Mouse (Mus musculus) kidney, embryonic 14.5 days (tissue): ENCODE measurements around the gene Rnf169. TPM values are rescaled to one million over a fixed set of nuclear protein-coding genes. Genes with fewer than 3 reads are reported as not detected.

Experiments
- ATAC-seq: fragments of 200-750 bp; cut with Nextera tagmentation; 2 replicates; pipeline ENCODE4 v1.8.0; 2017; ENCODE audit warnings: moderate number of reproducible peaks, mild to moderate bottlenecking, moderate TSS enrichment, moderate library complexity; ENCODE audit not compliant: low FRiP score, low TSS enrichment
- H3K27ac ChIP-seq: fragments of 300-500 bp; sonication (generic); 2 replicates; pipeline ENCODE4 v1.5.1; 2014; ENCODE audit warnings: low read depth, mild to moderate bottlenecking, low read length, moderate library complexity, mixed read lengths
- H3K27me3 ChIP-seq: fragments of 300-500 bp; sonication (generic); 2 replicates; pipeline ENCODE4 v1.6.1; 2014; ENCODE audit warnings: mild to moderate bottlenecking, low read length; ENCODE audit not compliant: control insufficient read depth, insufficient read depth
- H3K36me3 ChIP-seq: fragments of 300-500 bp; sonication (generic); 2 replicates; pipeline ENCODE4 v1.6.1; 2014; ENCODE audit warnings: low read length, mixed read lengths; ENCODE audit not compliant: control insufficient read depth, insufficient read depth
- H3K4me1 ChIP-seq: fragments of 300-500 bp; sonication (generic); 2 replicates; pipeline ENCODE4 v1.6.1; 2014; ENCODE audit warnings: low read length, mixed read lengths; ENCODE audit not compliant: control insufficient read depth, insufficient read depth
- H3K4me2 ChIP-seq: fragments of 300-500 bp; sonication (generic); replicated peaks from 2 replicates; pipeline ENCODE4 v1.6.1; 2014; ENCODE audit warnings: low read depth, mild to moderate bottlenecking, low read length
- H3K4me3 ChIP-seq: fragments of 300-500 bp; sonication (generic); 2 replicates; pipeline ENCODE4 v1.5.1; 2014; ENCODE audit warnings: mild to moderate bottlenecking, low read length
- H3K9ac ChIP-seq: fragments of 300-500 bp; sonication (generic); 2 replicates; pipeline ENCODE4 v1.6.1; 2014; ENCODE audit warnings: low read depth, mild to moderate bottlenecking, low read length, moderate library complexity
- H3K9me3 ChIP-seq: fragments of 300-500 bp; sonication (generic); 2 replicates; pipeline ENCODE4 v1.6.1; 2016; ENCODE audit warnings: low read length; ENCODE audit not compliant: control insufficient read depth
- WGBS: fragments of 180-500 bp; shearing (Covaris S2); extraction: QIAGEN DNeasy Blood & Tissue Kit; methylation state at CpG from one replicate; pipeline ENCODE4 v1.1.7; 2014; 5-methylcytosine and 5-hydroxymethylcytosine counted together
- polyA plus RNA-seq: library from polyadenylated mRNA; unstranded; fragments of >200 nt; fragmentation: Nextera tagmentation; extraction: Ambion mirVana; gene quantifications from 2 replicates; pipeline ENCODE4 v1.2.1, GENCODE M21; 2014

The Rnf169 gene
- polyA plus RNA-seq, 1 experiment from 2014 or later = 8.2 TPM

GRCm38 (mm10) chr7:99894478-99894877, 85.8 kb downstream of the Rnf169 start:
- no peak overlapping the region for H3K9ac ChIP-seq
- no peak overlapping the region for H3K4me2 ChIP-seq
- H3K27me3 ChIP-seq = no peaks in the 10 kb centered on the region
- H3K27ac ChIP-seq = no peak overlapping the region
- no peak overlapping the region for H3K4me3 ChIP-seq
- WGBS = 85% methylated on average over 6 of the region's 6 CpGs
- no peak for ATAC-seq
- no peaks in the 10 kb centered on the region for H3K9me3 ChIP-seq
- no peaks in the 10 kb centered on the region for H3K4me1 ChIP-seq
- no peaks in the 10 kb centered on the region for H3K36me3 ChIP-seq

GRCm38 (mm10) chr7:99893967-99894366, 86.3 kb downstream of the Rnf169 start:
- Histone ChIP-seq H3K36me3 (no peaks in the 10 kb centered on the region), H3K27ac (no peak overlapping the region), H3K4me1 (no peaks in the 10 kb centered on the region), H3K4me3 (no peak overlapping the region), H3K27me3 (no peaks in the 10 kb centered on the region), H3K4me2 (no peak overlapping the region), H3K9ac (no peak overlapping the region), H3K9me3 (no peaks in the 10 kb centered on the region)
- WGBS = 80% methylated on average over 3 of the region's 3 CpGs
- no peak for ATAC-seq

GRCm38 (mm10) chr7:99892351-99892750, 87.9 kb downstream of the Rnf169 start:
- 86% methylated on average over 2 of the region's 2 CpGs for WGBS
- no peaks in the 10 kb centered on the region for H3K9me3 ChIP-seq
- H3K36me3 ChIP-seq = no peaks in the 10 kb centered on the region
- H3K4me3 ChIP-seq = no peak overlapping the region
- H3K27me3 ChIP-seq = no peaks in the 10 kb centered on the region
- no peak for ATAC-seq
- no peak overlapping the region for H3K27ac ChIP-seq
- H3K4me1 ChIP-seq = no peaks in the 10 kb centered on the region
- H3K9ac ChIP-seq = no peak overlapping the region
- no peak overlapping the region for H3K4me2 ChIP-seq

GRCm38 (mm10) chr7:99891471-99891870, 88.8 kb downstream of the Rnf169 start:
- ATAC-seq = no peak
- WGBS = 67% methylated on average over 3 of the region's 3 CpGs

GRCm38 (mm10) chr7:99890168-99890755, 90.0 kb downstream of the Rnf169 start:
- WGBS = 61% methylated on average over 3 of the region's 3 CpGs
- H3K36me3 ChIP-seq = no peaks in the 10 kb centered on the region
- no peak overlapping the region for H3K4me2 ChIP-seq
- no peak overlapping the region for H3K27ac ChIP-seq
- H3K9ac ChIP-seq = no peak overlapping the region
- H3K4me3 ChIP-seq = no peak overlapping the region
- ATAC-seq = no peak
- no peaks in the 10 kb centered on the region for H3K4me1 ChIP-seq
- H3K9me3 ChIP-seq = no peaks in the 10 kb centered on the region
- no peaks in the 10 kb centered on the region for H3K27me3 ChIP-seq

More at GRCm38 (mm10) chr7:99891471-99891870, 88.8 kb downstream of the Rnf169 start:
- H3K27me3 ChIP-seq = no peaks in the 10 kb centered on the region
- no peak overlapping the region for H3K4me3 ChIP-seq
- no peak overlapping the region for H3K4me2 ChIP-seq
- H3K9ac ChIP-seq = no peak overlapping the region
- H3K27ac ChIP-seq = no peak overlapping the region
- H3K9me3 ChIP-seq = no peaks in the 10 kb centered on the region
- H3K4me1 ChIP-seq = no peaks in the 10 kb centered on the region
- H3K36me3 ChIP-seq = no peaks in the 10 kb centered on the region

GRCm38 (mm10) chr7:99889175-99889880, 90.9 kb downstream of the Rnf169 start:
- Histone ChIP-seq H3K27ac (no peak overlapping the region), H3K36me3 (no peaks in the 10 kb centered on the region), H3K4me1 (no peaks in the 10 kb centered on the region), H3K27me3 (no peaks in the 10 kb centered on the region), H3K4me3 (no peak overlapping the region), H3K4me2 (no peak overlapping the region), H3K9ac (no peak overlapping the region), H3K9me3 (no peaks in the 10 kb centered on the region)
- no peak for ATAC-seq
- 49% methylated on average over 10 of the region's 10 CpGs for WGBS

- no peak for ATAC-seq
- Histone ChIP-seq H3K4me3 (no peak overlapping the region), H3K4me1 (no peaks in the 10 kb centered on the region), H3K9ac (no peak overlapping the region), H3K27ac (no peak overlapping the region), H3K9me3 (no peaks in the 10 kb centered on the region), H3K4me2 (no peak overlapping the region), H3K27me3 (no peaks in the 10 kb centered on the region), H3K36me3 (no peaks in the 10 kb centered on the region)
These were observed 92.5 kb downstream of the Rnf169 start for GRCm38 (mm10) chr7:99887743-99888142.

- Histone ChIP-seq H3K4me2 (no peak overlapping the region), H3K27ac (no peak overlapping the region), H3K9me3 (no peaks in the 10 kb centered on the region), H3K4me1 (no peaks in the 10 kb centered on the region), H3K4me3 (no peak overlapping the region), H3K36me3 (no peaks in the 10 kb centered on the region), H3K9ac (no peak overlapping the region), H3K27me3 (no peaks in the 10 kb centered on the region)
- no peak for ATAC-seq
- WGBS = 100% methylated on average over 2 of the region's 2 CpGs
These were observed 93.0 kb downstream of the Rnf169 start for GRCm38 (mm10) chr7:99887230-99887735.

GRCm38 (mm10) chr7:99878254-99878653, 102.0 kb downstream of the Rnf169 start:
- Histone ChIP-seq H3K4me3 (no peak overlapping the region), H3K27me3 (no peaks in the 10 kb centered on the region), H3K27ac (no peak overlapping the region), H3K9me3 (no peaks in the 10 kb centered on the region), H3K36me3 (no peaks in the 10 kb centered on the region), H3K4me1 (no peaks in the 10 kb centered on the region), H3K4me2 (no peak overlapping the region), H3K9ac (no peak overlapping the region)
- ATAC-seq = no peak
- WGBS = 70% methylated on average over 2 of the region's 2 CpGs
